Mouse (Mus musculus) embryonic fibroblast, embryonic 13.5 days (primary cell): ENCODE results near the gene Pitpnc1.

Experiments
- CTCF ChIP-seq: IDR thresholded peaks from 2 replicates; pipeline ENCODE4 v1.5.1; 2011; ENCODE audit warnings: mild to moderate bottlenecking, control low read depth, low read length, moderate library complexity, borderline replicate concordance; ENCODE audit not compliant: insufficient read depth
- POLR2A ChIP-seq: IDR thresholded peaks from 2 replicates; pipeline ENCODE4 v1.6.1; 2011; ENCODE audit warnings: low read depth, mild to moderate bottlenecking, control low read depth, low read length, moderate library complexity

DNA sequence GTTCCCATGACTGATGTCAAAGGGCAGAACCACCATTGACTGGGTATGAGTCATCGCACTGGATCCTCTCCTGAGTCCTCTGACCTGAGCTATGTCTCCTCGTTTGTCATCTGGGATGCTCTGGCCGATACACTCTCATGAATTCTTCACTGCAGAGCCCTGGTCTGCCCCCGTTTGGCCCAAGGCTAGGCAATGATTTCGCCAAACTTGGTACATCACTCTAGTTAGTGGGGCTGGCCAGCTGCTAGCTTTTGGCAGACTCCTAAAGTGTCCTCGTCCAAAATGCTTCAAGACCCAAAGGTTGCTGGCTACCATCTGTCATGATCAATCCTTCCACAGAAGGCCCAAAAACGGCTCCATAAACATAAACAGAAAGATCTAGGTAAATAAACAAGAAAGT, 184.8 kb downstream of the Pitpnc1 start:
- no peak for TF ChIP-seq CTCF
- TF ChIP-seq POLR2A, result no peak
